18 mouse cellular contexts compared by ENCODE assay signal in genomic region chr7:144014485-144014884, GRCm38 (mm10). TPM values are rescaled to one million over a fixed set of nuclear protein-coding genes. Genes with fewer than 3 reads are reported as not detected.
DNase-seq lines count a peak whose midpoint lies in the region; ATAC-seq and TF ChIP-seq lines count a peak whose summit lies in the region.
"Had no signal": no experiment of that assay in that cellular context is flagged by ENCODE, and none has a peak within 500 bp of the region (broad histone marks: within the 10 kb centered on the region; RNA-seq: fewer than 3 reads in every experiment).

No protein-coding gene starts in this region.

- peaks cover 3% of the 10 kb centered on the region; the same call in 1 of the 2 replicates for H3K4me1 ChIP-seq in kidney, embryonic 15.5 days
- no peaks in the 10 kb centered on the region for H3K4me1 ChIP-seq in stomach, embryonic 15.5 days
- no peaks in the 10 kb centered on the region for H3K4me1 ChIP-seq in stomach, postnatal 0 days (replicated peaks; ENCODE audit: control insufficient read depth, insufficient read depth)
- no peaks in the 10 kb centered on the region for H3K4me1 ChIP-seq in midbrain, postnatal 0 days (ENCODE audit: insufficient read depth, low read length)
- H3K4me1 ChIP-seq: forebrain, embryonic 13.5 days; heart, embryonic 15.5 days had no signal

- H3K27me3 ChIP-seq in kidney, embryonic 15.5 days, result no peaks in the 10 kb centered on the region
- H3K27me3 ChIP-seq in stomach, embryonic 15.5 days (replicated peaks), result no peaks in the 10 kb centered on the region
- no peaks in the 10 kb centered on the region for H3K27me3 ChIP-seq in stomach, postnatal 0 days (ENCODE audit: control insufficient read depth, insufficient read depth, low read length)
- H3K27me3 ChIP-seq in midbrain, postnatal 0 days (ENCODE audit: insufficient read depth, low read length), result no peaks in the 10 kb centered on the region
- H3K27me3 ChIP-seq: forebrain, embryonic 13.5 days; heart, embryonic 15.5 days had no signal

- WGBS in kidney, embryonic 15.5 days, result 67% methylated on average over 2 of the region's 2 CpGs
- 73% methylated on average over 2 of the region's 2 CpGs for WGBS in stomach, embryonic 15.5 days
- WGBS in stomach, postnatal 0 days, result 58% methylated on average over 2 of the region's 2 CpGs
- WGBS in midbrain, postnatal 0 days, result 82% methylated on average over 2 of the region's 2 CpGs

- no peak for TF ChIP-seq CTCF in stomach, postnatal 0 days (IDR thresholded peaks at IDR 0.05; ENCODE audit: low read depth)
- no peak for TF ChIP-seq CTCF in midbrain, postnatal 0 days (IDR thresholded peaks at IDR 0.05)

- no peak overlapping the region for H3K4me3 ChIP-seq in kidney, embryonic 15.5 days (replicated peaks)
- H3K4me3 ChIP-seq in stomach, embryonic 15.5 days (replicated peaks), result no peak overlapping the region
- H3K4me3 ChIP-seq in stomach, postnatal 0 days (ENCODE audit: low read depth, low read length), result no peak overlapping the region
- no peak overlapping the region for H3K4me3 ChIP-seq in midbrain, postnatal 0 days (ENCODE audit: low read depth, low read length)
- H3K4me3 ChIP-seq: embryonic facial prominence, embryonic 10.5 days; forebrain, embryonic 13.5 days; heart, adult 2 months; heart, embryonic 15.5 days; hindbrain, embryonic 10.5 days had no signal

- peak; percentile 30 for DNase-seq in adrenal gland, postnatal 10 days
- DNase-seq in adrenal gland, postnatal 4 days (ENCODE audit: low spot score in 2 of 2), result no peak
- DNase-seq in kidney, adult 9 months, result peak; percentile 28
- DNase-seq in stomach, postnatal 0 days (ENCODE audit: low spot score), result no peak
- no peak for DNase-seq in midbrain, postnatal 0 days (ENCODE audit: low spot score)
- DNase-seq: cerebellum, adult 2 months; forebrain, postnatal 0 days; gastrocnemius, postnatal 14 days; heart, adult 2 months; heart, postnatal 14 days had no signal

- no peak for TF ChIP-seq EP300 in stomach, postnatal 0 days (optimal IDR thresholded peaks at IDR 0.05)

- no peak overlapping the region for H3K4me2 ChIP-seq in kidney, embryonic 15.5 days
- H3K4me2 ChIP-seq in stomach, embryonic 15.5 days, result no peak overlapping the region
- H3K4me2 ChIP-seq in stomach, postnatal 0 days (replicated peaks; ENCODE audit: low read depth), result no peak overlapping the region
- H3K4me2 ChIP-seq in midbrain, postnatal 0 days (ENCODE audit: low read depth, low read length, poor library complexity, severe bottlenecking), result no peak overlapping the region
- H3K4me2 ChIP-seq: forebrain, embryonic 13.5 days; heart, embryonic 11.5 days; heart, embryonic 15.5 days; hindbrain, embryonic 14.5 days had no signal

- no peaks in the 10 kb centered on the region for H3K9me3 ChIP-seq in kidney, embryonic 15.5 days (replicated peaks)
- H3K9me3 ChIP-seq in stomach, embryonic 15.5 days, result no peaks in the 10 kb centered on the region
- no peaks in the 10 kb centered on the region for H3K9me3 ChIP-seq in stomach, postnatal 0 days (ENCODE audit: control insufficient read depth, low read length)
- H3K9me3 ChIP-seq in midbrain, postnatal 0 days (ENCODE audit: low read length), result no peaks in the 10 kb centered on the region
- H3K9me3 ChIP-seq: embryonic facial prominence, embryonic 10.5 days; forebrain, embryonic 13.5 days; heart, embryonic 15.5 days; hindbrain, embryonic 10.5 days had no signal

- no peak for ATAC-seq in kidney, embryonic 15.5 days (replicated peaks; ENCODE audit: low FRiP score)
- peak; percentile 52; the same call in 1 of the 2 replicates for ATAC-seq in stomach, embryonic 15.5 days (ENCODE audit: insufficient read depth, low FRiP score, low read depth)
- no peak for ATAC-seq in stomach, postnatal 0 days (ENCODE audit: low FRiP score, low TSS enrichment)
- no peak for ATAC-seq in midbrain, postnatal 0 days (ENCODE audit: low FRiP score)
- ATAC-seq: forebrain, embryonic 13.5 days; forebrain, postnatal 0 days had no signal

- no peak overlapping the region for H3K27ac ChIP-seq in kidney, embryonic 15.5 days
- H3K27ac ChIP-seq in stomach, embryonic 15.5 days, result peak overlapping the region; percentile 4; the same call in 1 of the 2 replicates
- no peak overlapping the region for H3K27ac ChIP-seq in stomach, postnatal 0 days (replicated peaks)
- no peak overlapping the region for H3K27ac ChIP-seq in midbrain, postnatal 0 days (ENCODE audit: low read depth, low read length)
- H3K27ac ChIP-seq: embryonic facial prominence, embryonic 10.5 days; forebrain, embryonic 13.5 days; heart, adult 2 months; heart, embryonic 15.5 days; hindbrain, embryonic 10.5 days; hindbrain, embryonic 14.5 days had no signal

- no peaks in the 10 kb centered on the region for H3K36me3 ChIP-seq in kidney, embryonic 15.5 days
- H3K36me3 ChIP-seq in stomach, embryonic 15.5 days, result no peaks in the 10 kb centered on the region
- H3K36me3 ChIP-seq in stomach, postnatal 0 days (ENCODE audit: control insufficient read depth, insufficient read depth, low read length), result no peaks in the 10 kb centered on the region
- no peaks in the 10 kb centered on the region for H3K36me3 ChIP-seq in midbrain, postnatal 0 days (ENCODE audit: insufficient read depth, low read length)
- H3K36me3 ChIP-seq: embryonic facial prominence, embryonic 10.5 days; heart, embryonic 15.5 days; hindbrain, embryonic 10.5 days had no signal

- H3K9ac ChIP-seq in kidney, embryonic 15.5 days, result no peak overlapping the region
- no peak overlapping the region for H3K9ac ChIP-seq in stomach, embryonic 15.5 days
- no peak overlapping the region for H3K9ac ChIP-seq in stomach, postnatal 0 days (ENCODE audit: low read length)
- no peak overlapping the region for H3K9ac ChIP-seq in midbrain, postnatal 0 days (replicated peaks; ENCODE audit: low read length, poor library complexity, severe bottlenecking)
- H3K9ac ChIP-seq: forebrain, embryonic 13.5 days; forebrain, postnatal 0 days; heart, embryonic 15.5 days; hindbrain, embryonic 14.5 days had no signal

RNA-seq across cellular contexts. Expression of gene Shank2, which starts 12.8 kb away (rescaled TPM):
- 1 to 10 TPM; 3.6 to 6.5 TPM for total RNA-seq in adrenal gland, postnatal 10 days (2021)
- 10 to 100 TPM; 11.1 to 17.7 TPM for total RNA-seq in adrenal gland, postnatal 4 days (2021)
- polyA plus RNA-seq in kidney, embryonic 15.5 days (2015; fragmentation: Nextera tagmentation; extraction: Ambion mirVana), result 2.6 and 2.7 TPM in 2 replicates
- polyA plus RNA-seq in stomach, embryonic 15.5 days (2015; fragmentation: Nextera tagmentation; extraction: Ambion mirVana), result 2.1 and 2.3 TPM in 2 replicates
- polyA plus RNA-seq in stomach, postnatal 0 days (2015; fragmentation: Nextera tagmentation; extraction: Ambion mirVana), result 0.68 and 0.69 TPM in 2 replicates
- total RNA-seq in midbrain, postnatal 0 days (2014; rRNA removed), result 32.5 and 32.6 TPM in 2 replicates
- 7.7 and 9.3 TPM in 2 replicates for polyA plus RNA-seq in midbrain, postnatal 0 days (2015; fragmentation: Nextera tagmentation; extraction: Ambion mirVana)

Comparison
In these comparisons a context has a peak if more than half of its experiments do, and no peak if none do; other contexts are left out.
1. DNase-seq: peak in adrenal gland, postnatal 10 days (single experiment) and kidney, adult 9 months (single experiment); none in adrenal gland, postnatal 4 days (0 of 2), stomach, postnatal 0 days (single experiment) and midbrain, postnatal 0 days (single experiment).